Mouse (Mus musculus) yolk sac, embryonic 10.5 days (tissue): Measurements from ENCODE around the gene Axl.
"Not testable (repeated sequence)": the region's sequence is repeated elsewhere in the genome, so short reads cannot be mapped to it uniquely, and the experiment has no call there.

Source experiments
- DNase-seq: peaks from one replicate; pipeline ENCODE4 v3.0.0-alpha.2; 2017; ENCODE audit warnings: low spot score

Axl gene

GRCm38 (mm10) chr7:25753643-25754438, 34.7 kb downstream of the Axl start:
- peak; percentile 14 for DNase-seq

DNA sequence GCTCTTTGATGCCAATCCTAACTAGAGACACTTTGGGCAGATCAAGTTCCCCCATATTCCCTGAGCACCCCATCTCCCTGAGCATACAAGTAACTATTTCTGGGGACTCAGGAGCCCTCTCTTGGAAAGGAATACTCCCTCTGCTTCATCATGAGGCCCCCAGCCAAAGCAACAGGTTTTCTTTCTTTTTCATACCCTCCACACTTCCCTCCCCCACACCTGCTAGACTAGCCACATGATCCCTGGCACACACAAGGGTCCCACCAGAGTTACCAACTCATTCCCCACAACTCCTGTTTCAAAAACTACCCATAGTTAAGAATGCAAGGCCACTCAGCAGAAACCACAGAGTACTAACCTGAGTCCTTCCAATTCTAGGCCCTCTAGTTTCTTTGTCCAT, 35.4 kb downstream of the Axl start:
- DNase-seq, result no peak

GRCm38 (mm10) chr7:25746844-25747243, 41.7 kb downstream of the Axl start:
- no peak for DNase-seq

GRCm38 (mm10) chr7:25738277-25738676, 50.2 kb downstream of the Axl start:
- DNase-seq, result no peak

- DNase-seq, result no peak
These were observed 51.6 kb downstream of the Axl start for GRCm38 (mm10) chr7:25736920-25737319.

- DNase-seq, result no peak
These were observed 53.5 kb downstream of the Axl start for GRCm38 (mm10) chr7:25734991-25735390.

- DNase-seq, result no peak
These were observed 57.0 kb downstream of the Axl start for GRCm38 (mm10) chr7:25731294-25732055.

GRCm38 (mm10) chr7:25729862-25730261, 58.6 kb downstream of the Axl start:
- no peak for DNase-seq

DNA sequence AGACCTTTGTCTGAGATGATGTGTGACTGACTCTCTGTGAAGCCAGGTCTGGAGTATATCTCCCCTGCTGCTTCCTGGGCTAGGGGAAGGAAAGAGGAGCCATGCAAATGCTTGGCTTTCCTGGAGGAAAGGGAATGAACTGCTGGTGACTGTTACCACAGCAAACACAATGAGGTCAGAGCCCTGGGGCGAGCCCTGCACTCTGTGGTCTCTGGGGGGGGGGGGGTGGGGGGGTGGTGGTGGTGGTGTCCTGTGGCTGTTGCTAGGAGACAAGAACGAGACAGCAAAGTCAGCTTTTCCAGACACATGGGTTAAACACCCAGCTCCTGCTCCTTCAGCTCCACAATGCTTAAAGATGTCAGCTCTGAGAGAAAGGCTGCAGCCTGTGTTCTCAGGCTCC, 59.1 kb downstream of the Axl start:
- DNase-seq, result no peak

DNA sequence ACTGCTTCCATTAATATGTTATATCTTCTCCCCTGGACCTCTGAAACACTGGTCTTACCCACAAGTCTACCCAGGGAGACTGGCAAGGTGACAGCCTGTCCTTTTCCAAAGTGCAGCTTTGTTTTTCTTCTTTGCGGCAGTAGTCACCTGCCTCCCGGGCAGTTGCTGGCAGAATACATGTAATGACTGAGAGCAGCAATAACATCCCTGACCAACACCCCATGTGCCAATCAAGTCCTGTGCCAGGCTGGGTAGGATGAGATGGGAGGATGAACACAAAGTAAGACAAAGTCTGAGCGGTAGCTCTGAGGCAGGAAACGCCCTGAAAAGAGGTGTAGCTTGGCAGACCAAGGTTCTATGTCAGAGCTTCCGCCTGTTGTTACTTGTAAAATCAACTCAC, 60.7 kb downstream of the Axl start:
- DNase-seq, result no peak

DNA sequence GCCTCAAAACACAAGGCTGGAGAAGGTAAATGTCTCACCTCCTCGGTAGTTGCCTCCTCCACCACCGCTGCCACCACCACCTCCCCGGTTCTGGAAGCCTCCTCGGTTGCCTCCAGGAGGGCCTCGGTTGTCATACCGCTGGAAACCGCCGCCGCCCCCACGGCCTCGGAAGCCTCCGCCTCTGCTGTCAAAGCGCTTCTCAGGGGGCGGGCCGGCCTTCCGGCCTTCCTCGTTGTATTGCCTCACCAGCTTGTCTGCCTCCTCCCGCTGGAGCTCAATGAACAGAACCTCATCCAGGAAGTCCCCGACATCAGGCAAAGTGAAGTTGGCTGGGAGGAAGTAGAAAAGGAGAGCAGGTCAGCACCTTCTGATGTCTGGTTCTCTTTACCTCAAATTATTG, 62.6 kb downstream of the Axl start:
- no peak for DNase-seq

DNA sequence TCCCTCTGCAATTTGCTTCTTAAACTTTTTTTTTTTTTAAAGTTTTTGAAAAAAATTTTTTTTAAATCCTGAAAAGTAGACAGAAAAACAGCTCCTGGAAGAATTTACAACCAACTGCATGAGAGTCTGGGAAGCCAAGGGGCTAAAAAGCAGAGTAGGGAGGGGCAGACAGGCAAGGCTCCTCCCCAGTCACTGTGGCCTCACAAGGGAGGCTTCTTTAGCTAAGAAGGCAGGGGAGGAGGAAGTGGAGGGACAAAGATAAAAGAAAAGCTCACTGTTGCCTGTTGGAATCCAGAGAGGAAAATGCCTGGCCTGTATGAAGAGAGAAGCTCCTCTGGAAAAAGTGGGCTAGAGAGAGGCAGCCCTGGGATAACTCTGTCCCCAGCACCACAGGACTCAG, 66.7 kb downstream of the Axl start:
- DNase-seq, result not testable (repeated sequence)

DNA sequence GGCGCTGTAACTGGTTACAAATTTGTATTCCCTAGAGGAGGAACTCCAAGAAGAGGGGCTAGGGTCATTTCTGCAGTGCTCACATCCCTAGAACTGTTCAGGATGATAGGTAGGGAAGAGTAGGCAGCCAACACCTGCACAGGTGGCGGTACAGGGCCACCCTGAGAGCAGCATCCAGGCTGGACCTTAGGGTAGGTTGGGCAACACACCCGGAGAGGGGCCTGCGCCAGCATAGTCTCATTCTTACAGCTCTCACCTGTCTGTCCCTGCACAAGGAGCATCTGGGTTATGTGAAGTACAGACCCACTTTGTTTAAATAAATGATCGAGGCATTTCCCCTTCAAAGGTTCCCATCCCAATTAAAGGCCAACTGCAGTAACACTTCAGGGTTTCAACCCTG, 67.7 kb downstream of the Axl start:
- no peak for DNase-seq

DNA sequence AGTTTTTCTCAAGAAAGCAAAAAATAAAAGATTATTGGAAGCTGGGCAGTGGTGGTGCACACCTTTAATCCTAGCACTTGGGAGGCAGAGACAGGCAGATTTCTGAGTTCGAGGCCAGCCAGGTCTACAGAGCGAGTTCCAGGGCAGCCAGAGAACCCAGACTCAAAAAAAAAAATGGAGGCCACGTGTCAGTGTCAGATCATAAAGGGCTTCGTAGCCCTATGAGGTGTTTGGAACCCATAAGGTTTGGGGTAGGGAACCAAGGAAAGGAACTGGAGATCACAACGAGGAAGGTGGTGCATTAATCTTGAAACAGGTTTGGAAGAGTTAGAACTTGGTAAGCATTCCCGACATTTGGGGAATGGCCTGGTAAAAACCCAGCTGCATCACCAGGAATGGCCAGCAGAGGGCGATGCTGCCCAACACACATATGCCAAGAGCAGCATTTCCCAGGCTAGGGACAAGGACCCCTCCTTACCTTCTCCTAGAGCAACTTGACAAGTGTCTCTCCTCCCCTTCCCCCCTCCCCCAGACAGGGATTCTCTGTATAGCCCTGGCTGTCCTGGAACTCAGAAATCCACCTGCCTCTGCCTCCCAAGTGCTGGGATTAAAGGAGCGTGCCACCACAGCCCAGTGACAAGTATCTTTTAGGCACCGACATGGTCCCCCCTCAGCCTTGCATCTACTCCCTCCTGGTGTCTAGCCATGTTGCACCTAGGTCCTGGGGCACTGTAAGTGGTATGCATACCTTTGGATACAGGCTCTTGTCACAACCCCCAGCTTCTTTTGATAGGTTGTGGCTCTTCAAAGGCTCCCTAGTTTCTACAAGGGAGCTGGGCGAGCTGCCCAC, 68.5 kb downstream of the Axl start:
- DNase-seq, result peak; percentile 73

DNA sequence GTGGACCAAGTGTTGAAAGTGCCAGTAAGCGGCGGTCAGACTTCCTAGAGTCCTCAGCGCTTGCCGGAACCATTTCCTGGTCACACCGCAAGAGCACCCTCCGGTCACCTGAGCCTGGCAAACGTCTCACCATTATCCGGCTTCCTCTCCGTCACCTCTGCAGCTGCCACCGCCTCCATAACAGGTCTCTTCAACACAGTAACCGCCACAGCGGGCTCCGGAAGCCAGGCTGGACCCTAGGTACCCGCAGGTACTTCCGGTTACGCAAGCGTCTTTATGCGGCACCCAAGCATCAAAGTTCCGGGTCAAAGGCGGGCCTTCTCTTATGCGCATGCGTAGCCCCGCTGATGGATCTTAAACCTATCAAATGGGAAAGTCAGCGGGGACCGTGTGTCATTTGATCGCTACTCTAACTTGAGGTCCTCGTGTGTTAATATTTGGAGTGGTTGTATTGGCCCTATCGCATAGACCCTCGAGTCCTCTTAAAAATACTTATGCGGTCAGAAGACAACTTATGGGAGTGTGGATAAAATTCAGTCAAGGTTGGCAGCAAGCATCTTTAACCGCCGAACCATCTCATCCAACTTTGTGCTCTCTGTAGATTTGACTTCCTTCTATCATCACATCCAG, 69.6 kb downstream of the Axl start, which contains the start of gene Ccdc97:
Gene Ccdc97 (minus strand): TSS at position 301 of the 630 bp plus-strand sequence.
- peak; percentile 93 for DNase-seq

GRCm38 (mm10) chr7:25717478-25717877, 71.0 kb downstream of the Axl start:
- DNase-seq, result no peak

DNA sequence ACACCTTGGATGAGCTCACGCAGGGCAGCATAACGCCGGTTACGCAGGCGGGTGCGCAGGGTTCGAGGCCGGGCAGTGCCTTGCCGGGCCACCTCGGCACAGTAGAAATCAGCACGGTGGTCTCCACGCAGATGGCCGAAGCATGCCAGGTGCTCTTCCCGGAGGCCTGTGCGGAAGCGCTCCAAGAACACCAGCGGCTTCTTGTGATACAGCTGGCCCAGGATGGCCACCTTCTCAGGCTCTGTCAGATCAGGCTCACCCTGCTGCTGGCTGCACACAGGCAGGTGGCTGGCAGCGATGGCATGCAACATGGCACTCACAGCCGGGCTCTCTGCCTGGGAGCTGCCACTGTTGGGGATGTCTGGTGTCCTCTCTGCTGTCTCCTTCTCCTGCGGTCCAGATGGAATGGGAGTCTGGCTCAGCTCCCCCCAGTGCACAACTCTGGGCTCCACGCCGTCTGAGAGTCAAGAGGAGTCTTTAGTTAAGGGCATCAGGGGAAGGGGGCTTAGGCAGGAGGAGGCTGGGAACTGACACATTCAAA, 72.7 kb downstream of the Axl start:
- no peak for DNase-seq

- DNase-seq, result no peak
These were observed 73.9 kb downstream of the Axl start for GRCm38 (mm10) chr7:25714581-25714980.

DNA sequence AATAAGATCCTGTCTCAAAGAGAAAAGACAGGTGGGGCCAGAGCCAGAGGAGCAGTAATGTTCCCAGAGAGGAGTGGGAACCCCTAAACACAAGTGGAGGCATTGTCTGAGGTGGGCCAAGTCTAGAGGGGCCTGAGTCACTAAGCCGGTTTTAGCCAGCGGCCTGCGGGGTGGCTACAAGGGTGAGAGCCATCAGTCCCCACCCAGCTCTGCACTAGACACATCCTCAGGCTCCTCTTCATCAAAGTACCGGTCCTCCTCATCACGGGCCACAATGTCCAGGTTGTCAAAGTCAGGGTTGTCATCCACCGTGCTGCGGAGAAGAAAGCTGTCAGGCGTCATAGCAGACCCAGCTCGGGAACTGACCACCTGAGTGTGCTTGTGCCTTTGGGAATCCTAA, 75.7 kb downstream of the Axl start:
- DNase-seq, result no peak

DNA sequence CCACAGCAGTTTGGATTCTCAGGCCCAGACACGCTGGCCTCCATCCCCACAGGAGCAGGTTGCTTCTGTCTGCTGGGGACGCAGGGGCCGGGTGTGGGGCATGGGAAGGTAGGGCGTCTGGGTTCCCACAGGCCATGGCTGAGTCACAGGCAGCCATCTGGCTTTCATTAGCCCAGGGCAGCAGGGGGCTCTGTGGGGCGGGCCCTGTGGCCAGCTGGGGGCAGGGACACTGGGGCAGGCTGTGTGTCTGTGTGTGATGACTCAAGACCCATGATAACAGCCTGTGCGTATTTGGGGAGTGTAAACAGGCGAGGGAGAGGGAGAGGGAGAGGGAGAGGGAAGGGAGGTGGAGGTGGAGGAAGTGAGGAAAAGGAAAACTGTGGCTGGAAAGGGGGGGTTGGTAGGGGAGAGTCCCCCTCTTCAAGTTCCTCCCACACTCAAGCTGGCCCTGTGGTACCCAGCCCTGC, 76.7 kb downstream of the Axl start:
- peak; percentile 71 for DNase-seq

DNA sequence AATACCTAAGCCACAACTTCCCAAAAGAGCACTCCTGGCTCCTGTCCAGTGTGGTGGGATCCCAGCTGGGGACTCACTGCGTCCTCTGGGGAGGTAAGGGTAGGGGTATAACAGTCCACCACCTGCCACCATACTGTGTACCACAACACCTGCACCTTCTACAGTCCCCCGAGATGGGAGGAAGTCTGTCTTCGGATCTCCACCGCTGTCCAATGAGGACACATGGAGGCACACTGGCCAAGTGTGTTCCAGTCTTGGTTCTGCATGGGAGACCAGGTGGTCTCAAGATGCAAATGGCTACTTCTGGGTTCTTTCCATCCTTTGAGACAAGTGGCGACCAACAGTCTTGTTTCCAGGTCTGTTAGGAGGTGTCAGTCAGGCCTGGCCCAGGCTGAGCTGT, 77.3 kb downstream of the Axl start:
- DNase-seq, result no peak
